12 mouse cellular contexts compared by ENCODE assay signal in the genomic region with DNA sequence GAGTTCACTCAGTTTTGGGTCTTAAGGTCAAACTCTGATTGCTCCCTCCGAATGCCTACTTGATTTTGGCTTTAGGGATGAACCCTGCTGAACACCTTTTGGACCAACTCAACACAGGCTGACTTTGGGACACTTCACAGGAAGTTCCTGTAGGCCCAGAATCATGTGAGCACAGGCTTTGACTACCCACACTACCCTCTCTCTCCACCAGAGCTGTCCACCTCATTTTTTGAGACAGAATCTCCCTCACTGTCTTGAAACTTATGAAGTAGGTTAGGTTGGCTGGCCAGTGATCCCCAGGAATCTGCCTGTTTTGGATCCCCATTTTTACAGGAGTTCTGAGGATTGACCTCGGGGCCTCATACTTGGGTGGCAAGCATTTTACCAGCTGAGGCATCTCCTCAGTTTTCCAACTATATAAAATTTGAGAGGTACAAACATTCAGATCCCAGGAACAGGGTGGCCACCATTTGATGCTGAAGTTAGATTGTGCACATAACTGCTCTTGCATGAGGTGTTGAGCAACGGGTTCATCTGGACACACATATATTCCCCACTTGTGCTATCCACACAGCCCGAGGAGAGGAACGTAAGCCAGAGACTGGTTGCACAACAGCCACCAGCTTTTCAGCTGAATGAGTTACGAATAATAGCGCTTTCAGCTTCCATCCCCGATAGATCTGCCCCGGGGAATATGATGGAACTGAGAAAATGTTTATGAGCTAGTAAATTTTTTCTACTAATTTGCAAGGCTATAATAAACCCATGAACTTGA. TPM values are rescaled to one million over a fixed set of nuclear protein-coding genes. Genes with fewer than 3 reads are reported as not detected.
DNase-seq lines count a peak whose midpoint lies in the region; ATAC-seq and TF ChIP-seq lines count a peak whose summit lies in the region.
"Had no signal": no experiment of that assay in that cellular context is flagged by ENCODE, and none has a peak within 500 bp of the region (broad histone marks: within the 10 kb centered on the region; RNA-seq: fewer than 3 reads in every experiment).

No protein-coding gene starts in this region.

- peaks cover 21% of the 10 kb centered on the region for H3K4me1 ChIP-seq in liver, postnatal 0 days (ENCODE audit: insufficient read depth)
- no peaks in the 10 kb centered on the region for H3K4me1 ChIP-seq in stomach, postnatal 0 days (replicated peaks; ENCODE audit: control insufficient read depth, insufficient read depth)
- H3K4me1 ChIP-seq in forebrain, postnatal 0 days (ENCODE audit: insufficient read depth) = peaks cover 9% of the 10 kb centered on the region; the same call in 1 of the 2 replicates

- no peaks in the 10 kb centered on the region for H3K9me3 ChIP-seq in liver, postnatal 0 days (ENCODE audit: low read length)
- no peaks in the 10 kb centered on the region for H3K9me3 ChIP-seq in stomach, postnatal 0 days (ENCODE audit: control insufficient read depth, low read length)
- no peaks in the 10 kb centered on the region for H3K9me3 ChIP-seq in forebrain, postnatal 0 days (ENCODE audit: low read length)
- H3K9me3 ChIP-seq: heart, embryonic 13.5 days had no signal

- H3K27me3 ChIP-seq in liver, postnatal 0 days (ENCODE audit: insufficient read depth, low read length) = no peaks in the 10 kb centered on the region
- no peaks in the 10 kb centered on the region for H3K27me3 ChIP-seq in stomach, postnatal 0 days (ENCODE audit: control insufficient read depth, insufficient read depth, low read length)
- no peaks in the 10 kb centered on the region for H3K27me3 ChIP-seq in forebrain, postnatal 0 days (ENCODE audit: insufficient read depth, low read length)
- H3K27me3 ChIP-seq: CH12.LX; heart, embryonic 13.5 days had no signal

- peak overlapping the region; percentile 10 for H3K27ac ChIP-seq in gastrocnemius, adult 2 months
- H3K27ac ChIP-seq in liver, postnatal 0 days (ENCODE audit: low read depth) = peak overlapping the region; percentile 14; the same call in 1 of the 2 replicates
- no peak overlapping the region for H3K27ac ChIP-seq in stomach, postnatal 0 days (replicated peaks)
- no peak overlapping the region for H3K27ac ChIP-seq in forebrain, postnatal 0 days (ENCODE audit: low read depth, low read length)
- H3K27ac ChIP-seq: heart, embryonic 13.5 days had no signal

- 52% methylated on average over 9 of the region's 9 CpGs for WGBS in liver, postnatal 0 days (ENCODE audit: insufficient replicate concordance)
- WGBS in stomach, postnatal 0 days = 71% methylated on average over 9 of the region's 9 CpGs
- WGBS in forebrain, postnatal 0 days = 70% methylated on average over 9 of the region's 9 CpGs

- TF ChIP-seq CTCF in gastrocnemius, adult 2 months (IDR thresholded peaks at IDR 0.05) = no peak
- TF ChIP-seq CTCF in liver, postnatal 0 days (IDR thresholded peaks at IDR 0.05; ENCODE audit: low read depth) = no peak
- TF ChIP-seq CTCF in stomach, postnatal 0 days (IDR thresholded peaks at IDR 0.05; ENCODE audit: low read depth) = 0 out of 2 replicates have a peak, but pooled peaks have one; percentile 7
- TF ChIP-seq CTCF in forebrain, postnatal 0 days (IDR thresholded peaks at IDR 0.05; ENCODE audit: low read depth) = no peak

- peak overlapping the region; percentile 43 for H3K4me3 ChIP-seq in gastrocnemius, adult 2 months
- H3K4me3 ChIP-seq in liver, postnatal 0 days (ENCODE audit: low read depth, low read length) = no peak overlapping the region
- no peak overlapping the region for H3K4me3 ChIP-seq in stomach, postnatal 0 days (ENCODE audit: low read depth, low read length)
- H3K4me3 ChIP-seq in forebrain, postnatal 0 days (ENCODE audit: low read depth, low read length) = no peak overlapping the region
- H3K4me3 ChIP-seq: heart, embryonic 13.5 days had no signal

- DNase-seq in gastrocnemius, adult 2 months = peak; percentile 48
- DNase-seq in gastrocnemius, postnatal 36 days = no peak
- DNase-seq in testis, postnatal 10 days (ENCODE audit: low spot score) = peak; percentile 31
- no peak for DNase-seq in testis, postnatal 14 days (ENCODE audit: low spot score)
- peak; percentile 40 for DNase-seq in liver, postnatal 0 days
- DNase-seq in stomach, postnatal 0 days (ENCODE audit: low spot score) = no peak
- DNase-seq in forebrain, postnatal 0 days = no peak

- peak overlapping the region; percentile 36 for H3K4me2 ChIP-seq in liver, postnatal 0 days (ENCODE audit: low read depth, low read length)
- no peak overlapping the region for H3K4me2 ChIP-seq in stomach, postnatal 0 days (replicated peaks; ENCODE audit: low read depth)
- H3K4me2 ChIP-seq in forebrain, postnatal 0 days (ENCODE audit: low read depth) = no peak overlapping the region
- H3K4me2 ChIP-seq: heart, embryonic 13.5 days had no signal

- ATAC-seq in liver, postnatal 0 days = peak; percentile 76
- ATAC-seq in stomach, postnatal 0 days (ENCODE audit: low FRiP score, low TSS enrichment) = no peak
- ATAC-seq in frontal cortex, adult (ENCODE audit: low TSS enrichment) = no peak
- ATAC-seq in forebrain, postnatal 0 days = no peak
- ATAC-seq: midbrain, embryonic 16.5 days had no signal

- no peak overlapping the region for H3K9ac ChIP-seq in liver, postnatal 0 days (replicated peaks)
- no peak overlapping the region for H3K9ac ChIP-seq in stomach, postnatal 0 days (ENCODE audit: low read length)
- H3K9ac ChIP-seq in forebrain, postnatal 0 days = no peak overlapping the region
- H3K9ac ChIP-seq: heart, embryonic 13.5 days had no signal

- intact Hi-C loops in gastrocnemius, adult 2 months (cut with DNase I) = loop anchor here (5.0 to 10.0 kb wide), 2 partner anchors 179 to 222 kb away; a partner anchor contains a TSS
- intact Hi-C loops in gastrocnemius, postnatal 36 days (cut with DNase I) = no loop called here

- no peaks in the 10 kb centered on the region for H3K36me3 ChIP-seq in liver, postnatal 0 days (replicated peaks; ENCODE audit: insufficient read depth, low read length)
- H3K36me3 ChIP-seq in stomach, postnatal 0 days (ENCODE audit: control insufficient read depth, insufficient read depth, low read length) = no peaks in the 10 kb centered on the region
- no peaks in the 10 kb centered on the region for H3K36me3 ChIP-seq in forebrain, postnatal 0 days (ENCODE audit: insufficient read depth)
- H3K36me3 ChIP-seq: heart, embryonic 13.5 days had no signal

- TF ChIP-seq EP300 in liver, postnatal 0 days (IDR thresholded peaks at IDR 0.05; ENCODE audit: low read depth) = no peak
- no peak for TF ChIP-seq EP300 in stomach, postnatal 0 days (optimal IDR thresholded peaks at IDR 0.05)

RNA-seq across cellular contexts. Expression of a gene that starts 45.9 kb away (rescaled TPM):
- total RNA-seq in gastrocnemius, adult 2 months (2021) = not detected
- total RNA-seq in gastrocnemius, postnatal 36 days (2021) = not detected
- not detected in 2 replicates for polyA plus RNA-seq in liver, postnatal 0 days (2015; fragmentation: Nextera tagmentation; extraction: Ambion mirVana)
- 0.04 TPM in 1 of 2 replicates, not detected in the other for polyA plus RNA-seq in stomach, postnatal 0 days (2015; fragmentation: Nextera tagmentation; extraction: Ambion mirVana)
- not detected in 2 replicates for total RNA-seq in forebrain, postnatal 0 days (2014; rRNA removed)
- polyA plus RNA-seq in forebrain, postnatal 0 days (2015; fragmentation: Nextera tagmentation; extraction: Ambion mirVana) = not detected in 2 replicates
- total RNA-seq: CH12.LX; left cerebral cortex, adult 18-20 months had no signal
- polyA plus RNA-seq: heart, embryonic 13.5 days; midbrain, embryonic 16.5 days had no signal

Comparison
In these comparisons a context has a peak if more than half of its experiments do, and no peak if none do; other contexts are left out.
1. DNase-seq: peak in gastrocnemius, adult 2 months (single experiment), testis, postnatal 10 days (single experiment) and liver, postnatal 0 days (single experiment); none in gastrocnemius, postnatal 36 days (0 of 2), testis, postnatal 14 days (single experiment), stomach, postnatal 0 days (single experiment) and forebrain, postnatal 0 days (single experiment).
2. H3K27ac ChIP-seq: peak in gastrocnemius, adult 2 months (single experiment) and liver, postnatal 0 days (single experiment); none in stomach, postnatal 0 days (single experiment) and forebrain, postnatal 0 days (single experiment).